Mouse (Mus musculus): ENCODE measurements around the gene Tspyl1. TPM values are rescaled to one million over a fixed set of nuclear protein-coding genes. Genes with fewer than 3 reads are reported as not detected.

Tspyl1 gene
- polyA plus RNA-seq (2014; fragmentation: Nextera tagmentation; extraction: Ambion mirVana) = 36.5 and 39.0 TPM in 2 replicates

DNA sequence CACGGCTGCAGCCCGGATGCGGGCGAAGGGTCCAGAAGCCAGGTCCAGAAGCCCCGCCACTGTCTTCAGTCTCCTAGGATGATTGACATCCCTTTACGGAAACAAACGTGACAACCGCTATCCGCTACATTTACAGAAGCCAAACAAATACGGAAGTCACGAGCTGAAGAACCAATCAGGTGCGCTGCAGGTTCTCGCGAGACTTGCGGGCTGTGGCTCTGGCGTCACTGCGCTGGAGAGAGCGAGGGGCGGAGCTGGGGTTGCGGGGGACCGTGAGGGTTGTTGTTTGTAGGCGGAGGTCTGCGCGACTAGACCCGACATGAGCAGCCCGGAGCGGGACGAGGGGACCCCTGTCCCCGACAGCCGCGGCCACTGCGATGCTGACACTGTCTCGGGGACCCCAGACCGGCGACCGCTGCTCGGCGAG, at the start of gene Tspyl1:
Tspyl1 (plus strand) TSS at position 229 of the 427 bp plus-strand sequence.
- Histone ChIP-seq H3K27ac (ENCODE audit: low read depth, low read length) (peak within 1 kb of the TSS; percentile 68), H3K9ac (ENCODE audit: low read depth, low read length) (peak within 1 kb of the TSS; percentile 96), H3K4me3 (ENCODE audit: low read depth, low read length) (peak within 1 kb of the TSS; percentile 98), H3K4me2 (peak within 1 kb of the TSS; percentile 91), H3K36me3 (ENCODE audit: control insufficient read depth, insufficient read depth, low read length) (no peaks in the 10 kb centered on the region), H3K9me3 (ENCODE audit: control insufficient read depth, low read length) (no peaks in the 10 kb centered on the region), H3K4me1 (replicated peaks; ENCODE audit: control insufficient read depth, insufficient read depth, low read length) (peaks cover 12% of the 10 kb centered on the region), H3K27me3 (replicated peaks; ENCODE audit: control insufficient read depth, insufficient read depth, low read length) (no peaks in the 10 kb centered on the region)
- 0% methylated on average over 37 of the region's 38 CpGs for WGBS
- ATAC-seq (replicated peaks; ENCODE audit: low FRiP score) = peak; percentile 95
- DNase-seq (ENCODE audit: low spot score) = peak; percentile 94

DNA sequence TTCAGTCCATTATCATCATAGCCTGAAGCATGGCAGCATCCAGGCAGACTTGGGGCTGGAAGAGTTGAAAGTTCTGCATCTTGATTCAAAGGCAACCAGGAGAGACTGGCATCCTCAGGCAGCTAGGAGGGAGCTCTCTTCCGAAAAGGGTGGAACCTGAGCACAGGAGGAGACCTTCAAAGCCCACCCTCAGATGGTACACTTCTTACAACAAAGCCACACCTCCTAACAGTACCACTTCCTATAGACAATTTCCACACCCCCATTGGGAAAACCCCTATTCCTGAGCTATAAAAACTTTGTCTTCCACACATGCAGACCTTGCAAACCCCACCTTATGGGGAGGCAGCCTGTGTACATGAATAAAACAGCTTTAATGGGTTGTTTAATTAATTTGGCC, 48.6 kb upstream of the Tspyl1 start:
- DNase-seq (ENCODE audit: low spot score) (no peak), ATAC-seq (replicated peaks; ENCODE audit: low FRiP score) (no peak)
- H3K9ac ChIP-seq (ENCODE audit: low read depth, low read length) = no peak overlapping the region
- H3K4me3 ChIP-seq (ENCODE audit: low read depth, low read length) = no peak overlapping the region
- no peaks in the 10 kb centered on the region for H3K36me3 ChIP-seq (ENCODE audit: control insufficient read depth, insufficient read depth, low read length)
- no peak overlapping the region for H3K4me2 ChIP-seq
- no peaks in the 10 kb centered on the region for H3K27me3 ChIP-seq (replicated peaks; ENCODE audit: control insufficient read depth, insufficient read depth, low read length)
- H3K4me1 ChIP-seq (replicated peaks; ENCODE audit: control insufficient read depth, insufficient read depth, low read length) = peaks cover 6% of the 10 kb centered on the region; the same call in 1 of the 2 replicates
- H3K27ac ChIP-seq (ENCODE audit: low read depth, low read length) = no peak overlapping the region
- H3K9me3 ChIP-seq (ENCODE audit: control insufficient read depth, low read length) = no peaks in the 10 kb centered on the region
- 77% methylated on average over 1 of the region's 1 CpGs for WGBS

DNA sequence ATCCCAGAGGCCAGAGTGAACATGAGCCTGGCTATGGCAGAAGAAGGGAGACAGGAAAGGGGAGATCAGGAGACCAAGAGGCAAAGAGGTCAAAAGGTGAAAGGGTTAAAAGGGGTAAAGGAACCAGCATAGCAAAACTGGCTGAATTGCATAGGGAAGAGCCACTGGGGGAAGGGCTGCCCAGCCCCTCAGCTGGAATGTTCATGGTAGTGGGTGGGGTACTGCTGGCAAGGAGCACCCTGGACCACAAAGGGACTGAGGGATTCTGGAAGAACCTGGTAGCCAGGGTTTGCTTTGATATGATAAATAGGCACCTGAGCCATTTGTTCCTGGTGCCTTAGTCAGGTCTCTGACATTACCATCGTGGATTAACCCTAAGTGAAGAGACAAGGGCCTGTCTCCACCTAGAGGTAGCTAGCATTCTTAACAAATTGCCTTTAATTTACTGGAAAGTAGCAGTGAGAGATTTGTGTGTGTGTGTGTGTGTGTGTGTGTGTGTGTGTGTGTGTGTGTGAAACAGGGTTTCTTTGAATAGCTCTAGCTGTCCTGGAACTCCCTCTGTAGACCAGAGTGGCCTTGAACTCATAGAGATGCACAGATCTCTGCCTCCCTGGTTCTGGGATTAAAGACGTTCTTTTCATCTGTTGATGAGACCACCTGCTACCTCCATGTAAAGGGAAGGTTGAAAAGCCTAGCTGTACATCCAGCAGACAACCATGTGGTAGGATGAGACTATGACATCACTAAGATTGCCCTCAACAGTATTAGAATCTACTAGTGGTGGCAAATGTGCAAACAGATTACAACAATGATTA, 47.9 kb upstream of the Tspyl1 start:
- H3K4me2 ChIP-seq = no peak overlapping the region
- H3K9ac ChIP-seq (ENCODE audit: low read depth, low read length) = no peak overlapping the region
- no peaks in the 10 kb centered on the region for H3K9me3 ChIP-seq (ENCODE audit: control insufficient read depth, low read length)
- 27% methylated on average over 2 of the region's 2 CpGs for WGBS
- no peak overlapping the region for H3K4me3 ChIP-seq (ENCODE audit: low read depth, low read length)
- H3K27me3 ChIP-seq (replicated peaks; ENCODE audit: control insufficient read depth, insufficient read depth, low read length) = no peaks in the 10 kb centered on the region
- peaks cover 6% of the 10 kb centered on the region for H3K4me1 ChIP-seq (replicated peaks; ENCODE audit: control insufficient read depth, insufficient read depth, low read length)
- ATAC-seq (replicated peaks; ENCODE audit: low FRiP score) (no peak), DNase-seq (ENCODE audit: low spot score) (no peak)
- no peak overlapping the region for H3K27ac ChIP-seq (ENCODE audit: low read depth, low read length)
- H3K36me3 ChIP-seq (ENCODE audit: control insufficient read depth, insufficient read depth, low read length) = no peaks in the 10 kb centered on the region

DNA sequence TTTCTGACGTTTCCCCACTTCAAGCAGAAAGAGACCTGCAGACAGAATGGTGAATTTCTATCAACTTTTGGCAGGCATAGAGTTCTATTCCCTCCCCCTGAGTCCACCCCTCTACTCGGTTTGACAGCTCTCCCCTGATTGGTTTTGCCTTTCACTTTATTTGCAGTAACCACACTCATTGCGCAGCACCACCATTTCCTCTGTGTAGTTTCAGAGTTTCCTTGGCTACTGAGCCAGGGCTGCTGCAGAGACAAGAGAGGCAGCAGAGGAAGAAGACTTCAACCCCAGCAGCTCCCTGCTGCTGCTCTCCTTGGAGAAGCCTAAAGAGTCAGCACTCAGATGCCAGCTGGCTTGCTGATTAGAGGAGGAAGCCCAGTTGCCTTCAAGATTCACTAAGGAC, 46.6 kb upstream of the Tspyl1 start:
- H3K4me3 ChIP-seq (ENCODE audit: low read depth, low read length) = no peak overlapping the region
- ATAC-seq (replicated peaks; ENCODE audit: low FRiP score) (no peak), DNase-seq (ENCODE audit: low spot score) (no peak)
- peaks cover 6% of the 10 kb centered on the region for H3K4me1 ChIP-seq (replicated peaks; ENCODE audit: control insufficient read depth, insufficient read depth, low read length)
- no peaks in the 10 kb centered on the region for H3K9me3 ChIP-seq (ENCODE audit: control insufficient read depth, low read length)
- no peaks in the 10 kb centered on the region for H3K36me3 ChIP-seq (ENCODE audit: control insufficient read depth, insufficient read depth, low read length)
- no peaks in the 10 kb centered on the region for H3K27me3 ChIP-seq (replicated peaks; ENCODE audit: control insufficient read depth, insufficient read depth, low read length)
- H3K4me2 ChIP-seq = no peak overlapping the region
- H3K9ac ChIP-seq (ENCODE audit: low read depth, low read length) = no peak overlapping the region
- 25% methylated on average over 3 of the region's 3 CpGs for WGBS
- no peak overlapping the region for H3K27ac ChIP-seq (ENCODE audit: low read depth, low read length)

DNA sequence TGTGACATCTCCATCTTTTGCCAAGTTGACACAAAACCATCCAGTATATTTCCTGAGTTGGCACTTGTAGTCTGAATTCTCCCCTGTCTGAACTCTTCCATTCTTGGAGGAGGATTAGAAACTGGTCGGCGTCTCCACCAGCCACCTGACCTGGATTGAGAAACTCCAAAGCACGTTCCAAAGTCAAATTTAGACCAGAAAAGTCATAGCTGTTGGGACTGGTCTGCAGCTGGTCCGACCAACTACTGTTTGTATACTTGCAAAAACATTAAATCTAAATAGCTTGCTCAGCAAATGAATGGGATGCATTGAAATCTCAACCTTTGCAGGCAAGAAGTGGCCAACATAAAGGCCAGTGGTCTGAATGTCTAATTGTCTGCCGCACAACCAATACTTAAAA, 45.4 kb upstream of the Tspyl1 start:
- Histone ChIP-seq H3K9ac (ENCODE audit: low read depth, low read length) (no peak overlapping the region), H3K9me3 (ENCODE audit: control insufficient read depth, low read length) (no peaks in the 10 kb centered on the region), H3K4me3 (ENCODE audit: low read depth, low read length) (no peak overlapping the region), H3K4me1 (replicated peaks; ENCODE audit: control insufficient read depth, insufficient read depth, low read length) (peaks cover 6% of the 10 kb centered on the region), H3K27me3 (replicated peaks; ENCODE audit: control insufficient read depth, insufficient read depth, low read length) (no peaks in the 10 kb centered on the region), H3K36me3 (ENCODE audit: control insufficient read depth, insufficient read depth, low read length) (no peaks in the 10 kb centered on the region), H3K4me2 (no peak overlapping the region), H3K27ac (ENCODE audit: low read depth, low read length) (no peak overlapping the region)
- ATAC-seq (replicated peaks; ENCODE audit: low FRiP score) (no peak), DNase-seq (ENCODE audit: low spot score) (no peak)
- 81% methylated on average over 5 of the region's 5 CpGs for WGBS

DNA sequence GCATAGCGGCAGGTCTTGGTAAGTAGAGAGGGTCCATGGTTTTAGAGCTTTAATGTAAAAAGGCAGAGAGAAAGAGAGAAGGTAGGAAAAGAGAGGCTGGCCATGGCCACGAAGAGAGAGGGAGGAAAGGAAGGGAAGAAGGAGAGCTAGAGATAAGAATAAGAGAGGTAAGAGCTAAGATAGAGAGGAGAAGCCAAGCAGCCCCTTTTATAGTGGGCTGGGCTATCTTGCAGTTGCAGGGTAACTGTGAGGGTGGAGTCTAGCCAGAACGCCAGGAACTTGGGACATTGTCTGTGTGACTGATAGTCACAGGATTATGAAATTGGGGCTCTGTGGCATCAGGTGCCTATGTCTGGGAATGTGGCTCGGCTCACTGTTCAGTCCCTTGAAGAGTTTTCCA, 43.5 kb upstream of the Tspyl1 start:
- no peaks in the 10 kb centered on the region for H3K27me3 ChIP-seq (replicated peaks; ENCODE audit: control insufficient read depth, insufficient read depth, low read length)
- no peak for DNase-seq (ENCODE audit: low spot score)
- peak overlapping the region; percentile 16 for H3K27ac ChIP-seq (ENCODE audit: low read depth, low read length)
- WGBS = 44% methylated on average over 4 of the region's 4 CpGs
- peak overlapping the region; percentile 45 for H3K4me2 ChIP-seq
- H3K36me3 ChIP-seq (ENCODE audit: control insufficient read depth, insufficient read depth, low read length) = no peaks in the 10 kb centered on the region
- ATAC-seq (replicated peaks; ENCODE audit: low FRiP score) = peak; percentile 95
- H3K9me3 ChIP-seq (ENCODE audit: control insufficient read depth, low read length) = no peaks in the 10 kb centered on the region
- H3K4me1 ChIP-seq (replicated peaks; ENCODE audit: control insufficient read depth, insufficient read depth, low read length) = peaks cover 6% of the 10 kb centered on the region
- H3K9ac ChIP-seq (ENCODE audit: low read depth, low read length) = no peak overlapping the region
- H3K4me3 ChIP-seq (ENCODE audit: low read depth, low read length) = no peak overlapping the region

DNA sequence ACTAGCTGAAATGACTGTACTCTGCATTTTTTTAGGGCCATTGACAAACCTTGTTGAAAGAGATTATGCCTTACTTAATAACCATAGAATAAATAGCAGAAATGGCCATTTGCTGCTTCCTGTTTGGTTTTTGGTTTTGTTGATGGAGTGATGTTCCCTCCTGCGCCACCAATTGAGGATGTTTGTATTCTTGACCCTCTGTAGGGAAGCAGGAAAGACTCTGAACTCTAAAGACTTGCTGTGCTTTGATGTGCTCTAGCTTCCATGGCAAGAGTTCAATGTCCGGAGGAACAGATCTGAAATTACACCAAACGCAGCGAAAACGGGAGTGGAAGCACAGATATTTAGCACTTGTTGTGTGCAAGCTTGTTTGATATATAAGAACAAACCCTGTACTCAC, 37.2 kb upstream of the Tspyl1 start:
- H3K9ac ChIP-seq (ENCODE audit: low read depth, low read length) = no peak overlapping the region
- no peak overlapping the region for H3K4me3 ChIP-seq (ENCODE audit: low read depth, low read length)
- no peaks in the 10 kb centered on the region for H3K27me3 ChIP-seq (replicated peaks; ENCODE audit: control insufficient read depth, insufficient read depth, low read length)
- H3K4me2 ChIP-seq = no peak overlapping the region
- no peaks in the 10 kb centered on the region; the same call in 1 of the 2 replicates for H3K4me1 ChIP-seq (replicated peaks; ENCODE audit: control insufficient read depth, insufficient read depth, low read length)
- H3K36me3 ChIP-seq (ENCODE audit: control insufficient read depth, insufficient read depth, low read length) = no peaks in the 10 kb centered on the region
- DNase-seq (ENCODE audit: low spot score) = no peak
- no peak for ATAC-seq (replicated peaks; ENCODE audit: low FRiP score)
- H3K9me3 ChIP-seq (ENCODE audit: control insufficient read depth, low read length) = no peaks in the 10 kb centered on the region
- no peak overlapping the region for H3K27ac ChIP-seq (ENCODE audit: low read depth, low read length)
- 79% methylated on average over 5 of the region's 5 CpGs for WGBS

DNA sequence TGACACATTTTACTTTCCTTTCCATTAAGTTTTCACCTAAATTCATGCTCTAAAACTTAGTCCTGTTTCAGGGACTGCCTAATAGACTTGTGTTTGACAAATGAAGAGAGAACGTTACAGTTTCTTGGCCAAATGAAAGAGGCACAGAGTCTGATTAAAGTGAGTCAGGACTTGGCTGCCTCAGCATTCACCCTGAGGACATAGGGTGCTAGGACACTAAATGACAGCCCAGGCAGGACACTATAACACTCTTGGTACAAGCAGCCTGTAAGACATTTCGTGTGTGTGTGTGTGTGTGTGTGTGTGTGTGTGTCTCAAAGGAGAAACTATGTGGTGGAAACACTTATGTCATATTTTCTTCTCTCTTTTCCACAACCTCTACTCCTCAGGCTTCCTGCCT, 35.9 kb upstream of the Tspyl1 start:
- DNase-seq (ENCODE audit: low spot score) (no peak), ATAC-seq (replicated peaks; ENCODE audit: low FRiP score) (no peak)
- no peaks in the 10 kb centered on the region for H3K36me3 ChIP-seq (ENCODE audit: control insufficient read depth, insufficient read depth, low read length)
- no peak overlapping the region for H3K9ac ChIP-seq (ENCODE audit: low read depth, low read length)
- no peaks in the 10 kb centered on the region; the same call in 1 of the 2 replicates for H3K4me1 ChIP-seq (replicated peaks; ENCODE audit: control insufficient read depth, insufficient read depth, low read length)
- no peaks in the 10 kb centered on the region for H3K27me3 ChIP-seq (replicated peaks; ENCODE audit: control insufficient read depth, insufficient read depth, low read length)
- no peak overlapping the region for H3K4me3 ChIP-seq (ENCODE audit: low read depth, low read length)
- no peak overlapping the region for H3K27ac ChIP-seq (ENCODE audit: low read depth, low read length)
- H3K4me2 ChIP-seq = no peak overlapping the region
- WGBS = 76% methylated on average over 2 of the region's 2 CpGs
- no peaks in the 10 kb centered on the region for H3K9me3 ChIP-seq (ENCODE audit: control insufficient read depth, low read length)

DNA sequence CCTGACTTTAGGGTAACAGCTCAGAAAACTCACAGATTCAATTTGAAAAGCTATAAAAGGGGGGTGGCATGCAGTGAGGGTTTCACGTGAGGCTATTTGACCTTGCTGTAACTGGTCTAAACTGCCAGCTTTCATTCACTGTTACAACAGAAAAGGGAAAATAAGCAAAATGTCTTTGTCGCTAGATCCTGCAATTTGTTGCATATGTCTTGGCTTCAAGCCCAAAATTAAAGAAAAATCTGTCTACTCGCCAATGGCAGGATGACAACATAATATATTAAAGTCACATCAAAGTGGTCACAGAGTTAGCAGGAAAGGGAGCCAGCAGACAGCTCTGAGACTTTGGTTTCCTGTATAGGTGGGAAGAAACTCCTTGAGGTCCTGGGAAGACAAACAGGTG, 34.2 kb upstream of the Tspyl1 start:
- 59% methylated on average over 3 of the region's 3 CpGs for WGBS
- no peaks in the 10 kb centered on the region; the same call in 1 of the 2 replicates for H3K4me1 ChIP-seq (replicated peaks; ENCODE audit: control insufficient read depth, insufficient read depth, low read length)
- DNase-seq (ENCODE audit: low spot score) = no peak
- H3K9ac ChIP-seq (ENCODE audit: low read depth, low read length) = no peak overlapping the region
- no peak overlapping the region for H3K27ac ChIP-seq (ENCODE audit: low read depth, low read length)
- no peaks in the 10 kb centered on the region for H3K27me3 ChIP-seq (replicated peaks; ENCODE audit: control insufficient read depth, insufficient read depth, low read length)
- H3K9me3 ChIP-seq (ENCODE audit: control insufficient read depth, low read length) = no peaks in the 10 kb centered on the region
- no peak overlapping the region for H3K4me2 ChIP-seq
- H3K36me3 ChIP-seq (ENCODE audit: control insufficient read depth, insufficient read depth, low read length) = no peaks in the 10 kb centered on the region
- no peak overlapping the region for H3K4me3 ChIP-seq (ENCODE audit: low read depth, low read length)
- ATAC-seq (replicated peaks; ENCODE audit: low FRiP score) = no peak
